In genomic region chr5:103848546-103848945, GRCm38 (mm10) we compare ENCODE assay signal across 13 mouse cellular contexts.
DNase-seq lines count a peak whose midpoint lies in the region; ATAC-seq and TF ChIP-seq lines count a peak whose summit lies in the region.
"Had no signal": no experiment of that assay in that cellular context is flagged by ENCODE, and none has a peak within 500 bp of the region (broad histone marks: within the 10 kb centered on the region; RNA-seq: fewer than 3 reads in every experiment).

No protein-coding gene starts in this region.

- no peak overlapping the region for H3K4me2 ChIP-seq in liver, postnatal 0 days (ENCODE audit: low read depth, low read length)
- H3K4me2 ChIP-seq: limb, embryonic 13.5 days had no signal

- 92% methylated on average over 8 of the region's 8 CpGs for WGBS in liver, postnatal 0 days (ENCODE audit: insufficient replicate concordance)

- no peak for TF ChIP-seq CTCF in liver, postnatal 0 days (IDR thresholded peaks at IDR 0.05; ENCODE audit: low read depth)

- no peak overlapping the region for H3K27ac ChIP-seq in liver, postnatal 0 days (ENCODE audit: low read depth)
- H3K27ac ChIP-seq: limb, embryonic 13.5 days had no signal

- no peak overlapping the region for H3K4me3 ChIP-seq in liver, postnatal 0 days (ENCODE audit: low read depth, low read length)
- H3K4me3 ChIP-seq: limb, embryonic 13.5 days had no signal

- no peaks in the 10 kb centered on the region for H3K27me3 ChIP-seq in liver, postnatal 0 days (ENCODE audit: insufficient read depth, low read length)
- H3K27me3 ChIP-seq: limb, embryonic 13.5 days had no signal

- H3K36me3 ChIP-seq in liver, postnatal 0 days (replicated peaks; ENCODE audit: insufficient read depth, low read length): peaks cover 97% of the 10 kb centered on the region

- H3K9me3 ChIP-seq in liver, postnatal 0 days (ENCODE audit: low read length): no peaks in the 10 kb centered on the region
- H3K9me3 ChIP-seq: limb, embryonic 13.5 days had no signal

- intact Hi-C loops in heart, postnatal 36 days (cut with DNase I): no loop called here
- intact Hi-C loops in left cerebral cortex, postnatal 36 days (cut with DNase I): no loop called here

- peak; percentile 71 for ATAC-seq in liver, postnatal 0 days
- ATAC-seq: CD4-positive, CD25-positive, alpha-beta regulatory T cell, adult 4 months had no signal

- DNase-seq in heart, adult 18-20 months: peak; percentile 72 to 80
- no peak for DNase-seq in heart, postnatal 36 days
- DNase-seq in liver, postnatal 0 days: no peak
- no peak for DNase-seq in liver
- peak; percentile 84 to 90 for DNase-seq in kidney, adult 8-10 months
- peak; percentile 66 for DNase-seq in skeletal muscle tissue, adult 2 months (ENCODE audit: low read depth, low spot score)
- DNase-seq in left cerebral cortex, postnatal 36 days (ENCODE audit: low spot score in 2 of 2): no peak
- DNase-seq in right cerebral cortex, postnatal 25 days: no peak
- DNase-seq: cerebellum, adult 2 months; lung, adult 2 months; midbrain, embryonic 14.5 days had no signal

- no peaks in the 10 kb centered on the region for H3K4me1 ChIP-seq in liver, postnatal 0 days (ENCODE audit: insufficient read depth)

- no peak overlapping the region for H3K9ac ChIP-seq in liver, postnatal 0 days (replicated peaks)
- H3K9ac ChIP-seq: limb, embryonic 13.5 days had no signal

- no peak for TF ChIP-seq EP300 in liver, postnatal 0 days (IDR thresholded peaks at IDR 0.05; ENCODE audit: low read depth)

Comparison
In these comparisons a context has a peak if more than half of its experiments do, and no peak if none do; other contexts are left out.
1. DNase-seq: peak in heart, adult 18-20 months (2 of 2), kidney, adult 8-10 months (2 of 2) and skeletal muscle tissue, adult 2 months (single experiment); none in heart, postnatal 36 days (0 of 2), liver, postnatal 0 days (single experiment), liver (single experiment), left cerebral cortex, postnatal 36 days (0 of 2) and right cerebral cortex, postnatal 25 days (single experiment).